Mouse (Mus musculus) forebrain, embryonic 13.5 days (tissue): ENCODE results near the gene Col8a2. TPM values are rescaled to one million over a fixed set of nuclear protein-coding genes. Genes with fewer than 3 reads are reported as not detected.

Experiments
- ATAC-seq: fragments of 200-750 bp; cut with Nextera tagmentation; 2 replicates; pipeline ENCODE4 v1.8.0; 2017
- H3K27ac ChIP-seq: fragments of 300-500 bp; sonication (generic); 2 replicates; pipeline ENCODE4 v1.5.1; 2015; ENCODE audit warnings: inconsistent platforms, mild to moderate bottlenecking, moderate library complexity
- H3K27me3 ChIP-seq: fragments of 300-500 bp; sonication (generic); 2 replicates; pipeline ENCODE4 v1.6.1; 2015; ENCODE audit warnings: mild to moderate bottlenecking, inconsistent platforms
- H3K36me3 ChIP-seq: fragments of 300-500 bp; sonication (generic); 2 replicates; pipeline ENCODE4 v1.6.1; 2015; ENCODE audit warnings: mild to moderate bottlenecking, inconsistent platforms; ENCODE audit not compliant: poor library complexity, severe bottlenecking
- H3K4me1 ChIP-seq: fragments of 300-500 bp; sonication (generic); 2 replicates; pipeline ENCODE4 v1.6.1; 2015; ENCODE audit warnings: inconsistent platforms
- H3K4me2 ChIP-seq: fragments of 300-500 bp; sonication (generic); 2 replicates; pipeline ENCODE4 v1.6.1; 2015; ENCODE audit warnings: inconsistent platforms, mild to moderate bottlenecking, moderate library complexity
- H3K4me3 ChIP-seq: fragments of 300-500 bp; sonication (generic); 2 replicates; pipeline ENCODE4 v1.5.1; 2015; ENCODE audit warnings: mild to moderate bottlenecking, inconsistent platforms
- H3K9ac ChIP-seq: fragments of 300-500 bp; sonication (generic); 2 replicates; pipeline ENCODE4 v1.6.1; 2015; ENCODE audit warnings: mild to moderate bottlenecking, inconsistent platforms
- H3K9me3 ChIP-seq: fragments of 300-500 bp; sonication (generic); replicated peaks from 2 replicates; pipeline ENCODE4 v1.6.1; 2016; ENCODE audit warnings: inconsistent platforms
- WGBS: fragments of 180-500 bp; shearing (Covaris S2); methylation state at CpG from one replicate; pipeline ENCODE4 v1.1.7; 2015; 5-methylcytosine and 5-hydroxymethylcytosine counted together
- polyA plus RNA-seq: library from polyadenylated mRNA; unstranded; fragments of >200 nt; fragmentation: Nextera tagmentation; extraction: Ambion mirVana; gene quantifications from 2 replicates; pipeline ENCODE4 v1.2.1, GENCODE M21; 2015

Col8a2 gene
- polyA plus RNA-seq, 1 experiment from 2014 or later, result 0.96 TPM

DNA sequence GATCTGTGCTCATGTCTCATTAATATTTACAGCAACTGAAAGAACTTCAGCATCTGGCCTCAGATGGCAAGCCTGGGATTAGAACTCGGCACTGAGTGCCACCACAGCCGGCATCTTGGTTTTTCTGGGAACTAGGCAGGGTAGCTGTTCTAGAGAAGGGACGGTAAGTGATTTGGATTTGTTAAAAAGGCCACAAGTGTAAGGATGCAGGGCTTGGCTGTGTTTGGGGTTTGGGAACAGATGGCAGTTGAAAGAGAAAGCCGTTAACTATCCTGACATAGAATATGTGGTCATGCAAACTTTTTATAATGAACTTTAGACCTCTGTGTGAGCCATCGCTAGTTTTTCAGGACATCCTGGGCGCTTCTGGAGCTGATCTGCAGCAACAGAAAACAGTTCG, 24.9 kb upstream of the Col8a2 start:
- H3K36me3 ChIP-seq, result no peaks in the 10 kb centered on the region
- H3K9ac ChIP-seq, result no peak overlapping the region
- ATAC-seq, result peak; percentile 4
- H3K27me3 ChIP-seq, result peaks cover 3% of the 10 kb centered on the region; the same call in 1 of the 2 replicates
- no peak overlapping the region for H3K4me3 ChIP-seq
- peaks cover 44% of the 10 kb centered on the region for H3K4me1 ChIP-seq
- H3K27ac ChIP-seq, result no peak overlapping the region
- H3K9me3 ChIP-seq, result no peaks in the 10 kb centered on the region
- H3K4me2 ChIP-seq, result no peak overlapping the region
- 56% methylated on average over 7 of the region's 7 CpGs for WGBS

GRCm38 (mm10) chr4:126262119-126262807, 24.3 kb upstream of the Col8a2 start, which contains the start of gene Trappc3:
Gene Trappc3 (plus strand): TSS chr4:126262325.
- Histone ChIP-seq H3K36me3 (no peaks in the 10 kb centered on the region), H3K9me3 (no peaks in the 10 kb centered on the region), H3K4me2 (peak within 1 kb of the TSS; percentile 78), H3K27me3 (peaks cover 3% of the 10 kb centered on the region; the same call in 1 of the 2 replicates), H3K4me1 (peaks cover 38% of the 10 kb centered on the region), H3K4me3 (peak within 1 kb of the TSS; percentile 71), H3K27ac (no peak within 1 kb of the TSS), H3K9ac (peak within 1 kb of the TSS; percentile 80)
- ATAC-seq, result peak; percentile 98
- 2% methylated on average over 46 of the region's 46 CpGs for WGBS

DNA sequence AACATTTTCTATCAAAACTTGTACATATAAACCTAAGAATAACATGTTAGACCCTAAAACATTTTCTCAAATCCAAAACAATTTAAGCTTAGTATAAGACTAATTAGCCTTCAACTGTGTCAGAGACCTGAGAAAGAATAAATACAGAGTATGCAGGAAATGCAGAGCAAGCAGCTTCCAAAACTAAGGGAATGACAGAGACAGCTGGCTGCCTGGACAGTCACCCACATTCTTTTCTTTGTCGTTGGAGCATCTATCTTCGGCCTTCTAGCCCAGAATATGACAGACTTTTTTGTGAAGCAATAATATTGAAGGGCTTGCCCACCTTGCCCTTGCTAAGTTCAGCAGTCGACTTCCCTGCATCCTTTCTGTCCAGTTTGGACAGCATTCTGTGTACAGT, 17.3 kb upstream of the Col8a2 start:
- ATAC-seq, result no peak
- Histone ChIP-seq H3K36me3 (peaks cover 25% of the 10 kb centered on the region), H3K9ac (no peak overlapping the region), H3K27ac (no peak overlapping the region), H3K4me3 (no peak overlapping the region), H3K4me2 (no peak overlapping the region), H3K9me3 (no peaks in the 10 kb centered on the region), H3K4me1 (peaks cover 2% of the 10 kb centered on the region; the same call in 1 of the 2 replicates), H3K27me3 (no peaks in the 10 kb centered on the region)
- 77% methylated on average over 3 of the region's 3 CpGs for WGBS

DNA sequence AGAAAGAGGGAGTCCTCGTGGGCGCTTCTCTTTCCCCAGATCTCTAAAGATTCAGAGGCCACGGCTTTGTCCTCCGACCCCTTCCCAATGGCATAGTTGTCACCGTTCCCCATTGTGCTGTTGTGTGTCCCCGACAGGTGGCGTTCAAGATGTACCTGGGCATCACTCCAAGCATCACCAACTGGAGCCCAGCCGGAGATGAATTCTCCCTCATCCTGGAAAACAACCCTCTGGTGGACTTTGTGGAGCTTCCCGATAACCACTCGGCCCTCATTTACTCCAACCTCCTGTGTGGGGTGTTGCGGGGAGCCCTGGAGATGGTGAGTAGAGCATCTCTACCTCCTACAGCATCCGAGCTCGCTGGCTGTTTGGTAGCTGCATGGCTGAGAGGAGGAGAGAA, 12.8 kb upstream of the Col8a2 start:
- H3K4me3 ChIP-seq, result no peak overlapping the region
- WGBS, result 77% methylated on average over 13 of the region's 13 CpGs

DNA sequence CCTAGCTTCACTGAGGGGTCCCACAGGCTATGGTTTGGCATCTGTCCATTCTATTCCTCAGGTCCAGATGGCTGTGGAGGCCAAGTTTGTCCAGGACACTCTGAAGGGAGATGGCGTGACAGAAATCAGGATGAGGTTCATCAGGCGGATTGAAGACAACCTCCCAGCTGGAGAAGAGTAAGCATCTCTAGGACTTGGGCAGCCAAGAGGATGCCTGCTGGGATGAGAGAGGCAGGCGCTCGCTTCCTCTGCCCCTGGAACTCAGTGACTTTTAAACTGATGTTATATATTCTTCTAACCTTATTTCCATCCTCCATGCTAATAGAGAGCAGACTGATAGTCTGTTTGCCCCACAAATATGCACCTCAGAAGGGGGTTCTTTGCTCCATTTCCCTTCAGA, 11.5 kb upstream of the Col8a2 start:
- Histone ChIP-seq H3K4me2 (no peak overlapping the region), H3K9ac (no peak overlapping the region), H3K27me3 (no peaks in the 10 kb centered on the region), H3K4me1 (peaks cover 11% of the 10 kb centered on the region; the same call in 1 of the 2 replicates), H3K27ac (no peak overlapping the region), H3K9me3 (no peaks in the 10 kb centered on the region), H3K36me3 (peaks cover 35% of the 10 kb centered on the region), H3K4me3 (no peak overlapping the region)
- ATAC-seq, result no peak
- WGBS, result 91% methylated on average over 4 of the region's 4 CpGs

More for the DNA sequence above, 12.8 kb upstream of the Col8a2 start:
- no peak for ATAC-seq
- Histone ChIP-seq H3K9ac (no peak overlapping the region), H3K36me3 (peaks cover 35% of the 10 kb centered on the region), H3K4me2 (no peak overlapping the region), H3K4me1 (peaks cover 10% of the 10 kb centered on the region; the same call in 1 of the 2 replicates), H3K27me3 (no peaks in the 10 kb centered on the region), H3K9me3 (no peaks in the 10 kb centered on the region), H3K27ac (no peak overlapping the region)

DNA sequence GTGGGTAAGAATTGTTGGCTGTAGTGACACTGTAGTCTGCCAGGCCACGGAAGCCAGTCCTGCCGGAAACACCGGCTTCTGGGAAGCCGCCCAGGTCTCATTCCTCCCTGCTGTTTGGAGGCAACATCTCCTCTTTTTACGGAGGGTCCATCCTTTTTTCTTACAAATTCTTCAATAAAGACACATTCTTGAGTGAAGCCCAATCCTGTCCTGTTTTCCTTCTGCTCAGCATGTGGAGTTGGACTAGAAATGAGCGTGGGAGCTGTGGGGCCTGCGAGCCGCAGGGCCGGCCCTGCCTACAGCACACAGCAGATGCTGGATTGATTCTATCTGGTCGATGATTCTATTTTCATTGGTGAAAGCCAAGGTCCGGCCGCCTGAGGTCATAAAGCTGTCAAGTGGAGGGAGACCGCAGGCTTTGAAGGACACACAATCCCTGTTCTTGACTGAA, 10.9 kb upstream of the Col8a2 start:
- Histone ChIP-seq H3K9ac (no peak overlapping the region), H3K27me3 (no peaks in the 10 kb centered on the region), H3K9me3 (no peaks in the 10 kb centered on the region), H3K36me3 (peaks cover 35% of the 10 kb centered on the region), H3K4me2 (no peak overlapping the region), H3K4me3 (no peak overlapping the region), H3K4me1 (peaks cover 11% of the 10 kb centered on the region; the same call in 1 of the 2 replicates), H3K27ac (no peak overlapping the region)
- no peak for ATAC-seq
- 91% methylated on average over 13 of the region's 13 CpGs for whole genome bisulfite sequencing

DNA sequence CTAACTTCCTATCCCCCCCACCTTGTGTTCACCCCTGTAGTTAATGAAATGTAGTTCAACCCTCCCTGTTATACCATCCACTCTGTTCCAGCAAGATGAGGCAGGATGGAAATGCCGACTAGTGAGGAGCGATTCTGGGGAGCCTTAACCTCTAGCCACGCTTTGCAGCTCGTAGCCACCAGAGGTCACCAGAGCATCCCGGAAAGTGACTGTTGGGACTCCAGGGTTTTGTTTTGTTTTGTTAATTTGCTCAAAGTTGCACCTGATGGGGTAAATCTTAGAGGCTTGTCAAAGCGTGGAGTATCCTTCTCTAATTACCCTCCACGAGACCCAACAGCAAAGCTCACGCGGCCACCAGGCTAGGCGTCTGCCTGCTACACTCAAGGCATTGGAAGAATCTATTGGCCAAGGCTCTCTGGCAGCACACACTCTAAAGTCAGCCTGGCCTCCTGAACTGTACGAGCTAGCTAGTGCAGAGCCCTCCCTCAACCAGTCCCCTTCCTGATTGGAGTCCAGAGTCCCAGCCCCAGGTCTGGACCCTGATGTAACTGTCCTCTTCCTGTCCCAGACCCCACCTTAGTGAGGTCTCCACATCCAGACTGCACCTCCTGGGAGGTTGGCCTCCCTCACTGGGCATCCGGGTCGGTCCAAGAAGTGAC, 8.6 kb upstream of the Col8a2 start:
- Histone ChIP-seq H3K36me3 (peaks cover 26% of the 10 kb centered on the region), H3K27ac (no peak overlapping the region), H3K9ac (no peak overlapping the region), H3K27me3 (0 out of 2 replicates have a peak, but pooled peaks cover under 1% of the 10 kb centered on the region), H3K9me3 (no peaks in the 10 kb centered on the region), H3K4me2 (peak overlapping the region; percentile 16; the same call in 1 of the 2 replicates), H3K4me3 (no peak overlapping the region), H3K4me1 (peaks cover 11% of the 10 kb centered on the region; the same call in 1 of the 2 replicates)
- 6% methylated on average over 13 of the region's 13 CpGs for WGBS
- peak; percentile 55; the same call in 1 of the 2 replicates for ATAC-seq

DNA sequence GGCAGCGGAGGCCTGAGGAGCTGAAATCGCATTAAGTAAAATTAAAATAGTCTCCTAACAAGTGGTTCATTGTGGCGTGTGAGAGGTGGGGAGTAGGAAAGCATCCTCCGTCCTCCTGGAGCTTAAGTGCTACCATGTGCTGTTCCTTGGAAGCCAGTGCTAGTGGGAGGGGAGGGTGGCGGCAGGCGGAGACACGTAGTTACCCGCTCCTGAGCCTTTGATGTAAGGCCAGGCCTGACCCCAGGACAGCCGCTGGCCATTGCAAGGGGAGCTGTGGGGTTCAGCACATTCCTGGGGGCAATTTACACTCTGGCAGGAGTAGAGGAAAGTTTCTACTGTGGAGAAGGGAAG, 8.1 kb upstream of the Col8a2 start:
- no peak for ATAC-seq
- Histone ChIP-seq H3K4me3 (no peak overlapping the region), H3K27me3 (0 out of 2 replicates have a peak, but pooled peaks cover 5% of the 10 kb centered on the region), H3K4me2 (no peak overlapping the region), H3K9ac (no peak overlapping the region), H3K36me3 (peaks cover 21% of the 10 kb centered on the region), H3K27ac (no peak overlapping the region), H3K9me3 (no peaks in the 10 kb centered on the region), H3K4me1 (peaks cover 11% of the 10 kb centered on the region; the same call in 1 of the 2 replicates)
- 34% methylated on average over 9 of the region's 9 CpGs for WGBS

GRCm38 (mm10) chr4:126278961-126279360, 7.6 kb upstream of the Col8a2 start:
- Histone ChIP-seq H3K4me2 (no peak overlapping the region), H3K27ac (no peak overlapping the region), H3K4me1 (peaks cover 11% of the 10 kb centered on the region; the same call in 1 of the 2 replicates), H3K27me3 (peaks cover 8% of the 10 kb centered on the region), H3K36me3 (peaks cover 17% of the 10 kb centered on the region), H3K9ac (no peak overlapping the region), H3K4me3 (no peak overlapping the region), H3K9me3 (no peaks in the 10 kb centered on the region)
- WGBS, result 60% methylated on average over 9 of the region's 9 CpGs
- no peak for ATAC-seq

DNA sequence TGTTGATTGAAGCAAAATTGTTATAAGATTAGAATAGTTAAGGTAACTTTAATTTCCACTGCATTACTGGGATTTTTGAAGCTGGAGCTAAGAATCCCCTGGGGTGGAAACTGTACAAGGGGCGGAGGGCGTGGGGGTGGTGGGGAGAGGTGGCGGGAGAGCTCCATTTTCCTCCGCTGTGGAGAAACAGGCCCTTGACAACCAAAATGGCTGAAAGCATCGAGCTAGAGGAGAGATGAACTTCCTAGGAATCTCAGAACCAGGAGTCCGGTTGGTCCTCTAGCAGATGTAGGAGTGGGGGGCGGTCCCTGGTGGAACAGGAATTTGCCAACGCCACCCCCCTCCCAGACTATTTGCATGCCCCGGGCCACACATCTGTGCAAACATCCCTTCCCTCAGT, 4.9 kb upstream of the Col8a2 start:
- H3K27me3 ChIP-seq, result peaks cover 28% of the 10 kb centered on the region
- WGBS, result 77% methylated on average over 9 of the region's 9 CpGs
- ATAC-seq, result no peak
- no peaks in the 10 kb centered on the region for H3K9me3 ChIP-seq
- H3K36me3 ChIP-seq, result no peaks in the 10 kb centered on the region
- no peak overlapping the region for H3K4me2 ChIP-seq
- H3K4me1 ChIP-seq, result peaks cover 16% of the 10 kb centered on the region
- no peak overlapping the region for H3K9ac ChIP-seq
- no peak overlapping the region for H3K27ac ChIP-seq
- no peak overlapping the region for H3K4me3 ChIP-seq

DNA sequence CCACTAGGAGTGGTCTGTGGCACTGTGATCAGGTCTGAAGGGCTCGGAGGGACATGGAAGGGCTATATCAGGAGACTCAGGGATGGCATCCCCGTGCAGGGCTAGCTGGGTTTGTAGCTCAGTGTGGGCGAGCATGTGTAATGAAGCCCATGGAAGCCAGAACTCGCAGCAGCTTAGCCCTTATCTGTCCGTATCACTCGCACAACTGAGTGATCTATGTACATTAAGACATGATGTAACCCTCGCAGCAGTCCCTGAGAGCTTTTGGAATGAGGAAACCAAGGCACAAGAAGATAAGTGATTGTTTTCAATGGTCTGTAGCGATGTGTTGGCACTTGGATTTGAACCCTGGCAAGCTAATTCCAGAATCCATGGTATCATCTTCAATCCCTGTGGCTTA, 3.0 kb upstream of the Col8a2 start:
- Histone ChIP-seq H3K4me2 (no peak overlapping the region), H3K27me3 (peaks cover 47% of the 10 kb centered on the region), H3K4me3 (no peak overlapping the region), H3K9me3 (no peaks in the 10 kb centered on the region), H3K9ac (0 out of 2 replicates have a peak overlapping the region, but pooled peaks have one; percentile 26), H3K4me1 (peaks cover 11% of the 10 kb centered on the region), H3K27ac (no peak overlapping the region), H3K36me3 (no peaks in the 10 kb centered on the region)
- 88% methylated on average over 8 of the region's 8 CpGs for WGBS
- ATAC-seq, result no peak

- H3K4me2 ChIP-seq, result no peak overlapping the region
- H3K4me3 ChIP-seq, result no peak overlapping the region
- H3K9ac ChIP-seq, result no peak overlapping the region
- no peaks in the 10 kb centered on the region for H3K9me3 ChIP-seq
- no peak for ATAC-seq
- H3K27ac ChIP-seq, result no peak overlapping the region
- peaks cover 7% of the 10 kb centered on the region for H3K4me1 ChIP-seq
- H3K27me3 ChIP-seq, result peaks cover 74% of the 10 kb centered on the region
- WGBS, result 40% methylated on average over 11 of the region's 11 CpGs
- H3K36me3 ChIP-seq, result no peaks in the 10 kb centered on the region
These were observed 856 bp downstream of the Col8a2 start for GRCm38 (mm10) chr4:126287302-126287995.
